Mouse (Mus musculus) kidney, adult 8-10 months (tissue): ENCODE measurements around the gene Paics.
"Not testable (repeated sequence)": the region's sequence is repeated elsewhere in the genome, so short reads cannot be mapped to it uniquely, and the experiment has no call there.

Experiments used
- DNase-seq, 2 experiments: peaks; one replicate each; pipeline ENCODE4 v3.0.0; 2022

Gene Paics

GRCm38 (mm10) chr5:76951106-76952027 is at the start of gene Paics, which contains the start of gene Ppat:
TSS of gene Paics (plus strand) at chr5:76951307.
TSS of gene Ppat (minus strand) at chr5:76951578.
- peak; percentile 98 to 99 for DNase-seq

GRCm38 (mm10) chr5:76902131-76902530 is 49.0 kb upstream of the Paics start:
- DNase-seq = no peak

- no peak for DNase-seq
These were observed 46.2 kb upstream of the Paics start for GRCm38 (mm10) chr5:76904713-76905404.

- DNase-seq = peak; percentile 91 to 95
These were observed 45.5 kb upstream of the Paics start, which contains the start of gene Aasdh for GRCm38 (mm10) chr5:76905405-76906154. TSS of gene Aasdh (minus strand) at chr5:76905514.

GRCm38 (mm10) chr5:76906155-76906499 is 45.0 kb upstream of the Paics start:
- DNase-seq = no peak

- no peak for DNase-seq
These were observed 40.3 kb upstream of the Paics start for GRCm38 (mm10) chr5:76910807-76911206.

GRCm38 (mm10) chr5:76912522-76912921 is 38.6 kb upstream of the Paics start:
- DNase-seq = not testable (repeated sequence)

- DNase-seq = no peak
These were observed 28.3 kb upstream of the Paics start for GRCm38 (mm10) chr5:76922833-76923232.

GRCm38 (mm10) chr5:76923428-76923827 is 27.7 kb upstream of the Paics start:
- DNase-seq = peak; percentile 92

GRCm38 (mm10) chr5:76924296-76924695 is 26.8 kb upstream of the Paics start:
- no peak for DNase-seq

- peak in 1 of 2 experiments; percentile 87 for DNase-seq
These were observed 22.8 kb upstream of the Paics start for GRCm38 (mm10) chr5:76928124-76928832.

GRCm38 (mm10) chr5:76929180-76929877 is 21.8 kb upstream of the Paics start:
- DNase-seq = peak in 1 of 2 experiments; percentile 45

GRCm38 (mm10) chr5:76939717-76940116 is 11.4 kb upstream of the Paics start:
- no peak for DNase-seq

GRCm38 (mm10) chr5:76941975-76942374 is 9.1 kb upstream of the Paics start:
- DNase-seq = no peak

GRCm38 (mm10) chr5:76942505-76942904 is 8.6 kb upstream of the Paics start:
- DNase-seq = peak; percentile 60 to 87

- DNase-seq = peak in 1 of 2 experiments; percentile 57
These were observed 6.0 kb upstream of the Paics start for GRCm38 (mm10) chr5:76944965-76945677.

- DNase-seq = no peak
These were observed 5.5 kb upstream of the Paics start for GRCm38 (mm10) chr5:76945678-76946033.

- no peak for DNase-seq
These were observed 4.0 kb upstream of the Paics start for GRCm38 (mm10) chr5:76947142-76947541.

GRCm38 (mm10) chr5:76947758-76948157 is 3.3 kb upstream of the Paics start:
- DNase-seq = no peak

- DNase-seq = no peak
These were observed 583 bp upstream of the Paics start for GRCm38 (mm10) chr5:76950343-76951105.
